Mouse (Mus musculus): ENCODE measurements around the gene Cox14. TPM values are rescaled to one million over a fixed set of nuclear protein-coding genes. Genes with fewer than 3 reads are reported as not detected.

Cox14 gene
- 110 TPM for polyA plus RNA-seq (2014; fragmentation: Illumina TruSeq; extraction: RNeasy Lipid Tissue Mini Kit (QIAGEN cat#74804); ENCODE audit: low read depth, low replicate concordance)

DNA sequence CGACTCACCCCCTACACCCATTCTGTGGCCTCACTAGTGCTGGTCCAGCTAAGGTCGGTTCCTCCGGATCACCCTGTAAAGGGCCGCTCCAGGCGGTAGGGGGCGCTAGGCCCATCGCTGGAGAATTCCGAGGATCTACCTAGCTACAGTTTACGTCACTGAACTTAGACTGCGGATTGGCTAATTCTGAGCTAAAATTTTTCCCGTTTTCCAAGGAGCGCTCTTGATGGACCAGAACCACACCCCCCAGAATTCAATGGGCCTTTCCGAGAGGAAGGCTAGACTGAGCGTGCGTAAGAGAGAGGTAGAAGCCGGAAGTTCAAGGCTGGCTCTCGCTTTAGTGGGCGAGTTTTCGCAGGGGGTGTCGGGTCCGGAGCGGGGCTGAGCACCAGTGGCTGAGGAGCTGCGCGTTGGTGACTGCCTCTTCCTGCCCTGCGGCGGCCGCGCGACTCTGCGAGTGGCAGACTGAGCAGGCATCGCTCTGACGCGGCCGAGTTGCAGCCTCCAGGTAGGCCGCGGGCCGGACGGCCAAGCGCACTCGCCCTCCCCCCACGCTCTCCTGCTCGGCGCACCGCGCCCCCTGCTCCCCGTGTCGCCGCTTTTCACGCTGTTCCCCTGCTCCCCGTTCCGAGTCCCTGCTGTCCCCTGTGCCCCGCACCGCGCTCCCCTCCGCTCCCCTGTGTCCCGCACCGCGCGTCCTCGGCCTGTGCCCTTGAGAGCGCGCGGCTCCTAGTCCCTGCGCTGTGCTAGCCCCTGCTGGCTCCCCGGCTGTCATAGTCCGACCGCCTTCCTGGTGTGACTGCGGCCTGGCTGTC is at the start of gene Cox14:
Cox14 (plus strand) TSS at position 278 of the 815 bp plus-strand sequence.

DNA sequence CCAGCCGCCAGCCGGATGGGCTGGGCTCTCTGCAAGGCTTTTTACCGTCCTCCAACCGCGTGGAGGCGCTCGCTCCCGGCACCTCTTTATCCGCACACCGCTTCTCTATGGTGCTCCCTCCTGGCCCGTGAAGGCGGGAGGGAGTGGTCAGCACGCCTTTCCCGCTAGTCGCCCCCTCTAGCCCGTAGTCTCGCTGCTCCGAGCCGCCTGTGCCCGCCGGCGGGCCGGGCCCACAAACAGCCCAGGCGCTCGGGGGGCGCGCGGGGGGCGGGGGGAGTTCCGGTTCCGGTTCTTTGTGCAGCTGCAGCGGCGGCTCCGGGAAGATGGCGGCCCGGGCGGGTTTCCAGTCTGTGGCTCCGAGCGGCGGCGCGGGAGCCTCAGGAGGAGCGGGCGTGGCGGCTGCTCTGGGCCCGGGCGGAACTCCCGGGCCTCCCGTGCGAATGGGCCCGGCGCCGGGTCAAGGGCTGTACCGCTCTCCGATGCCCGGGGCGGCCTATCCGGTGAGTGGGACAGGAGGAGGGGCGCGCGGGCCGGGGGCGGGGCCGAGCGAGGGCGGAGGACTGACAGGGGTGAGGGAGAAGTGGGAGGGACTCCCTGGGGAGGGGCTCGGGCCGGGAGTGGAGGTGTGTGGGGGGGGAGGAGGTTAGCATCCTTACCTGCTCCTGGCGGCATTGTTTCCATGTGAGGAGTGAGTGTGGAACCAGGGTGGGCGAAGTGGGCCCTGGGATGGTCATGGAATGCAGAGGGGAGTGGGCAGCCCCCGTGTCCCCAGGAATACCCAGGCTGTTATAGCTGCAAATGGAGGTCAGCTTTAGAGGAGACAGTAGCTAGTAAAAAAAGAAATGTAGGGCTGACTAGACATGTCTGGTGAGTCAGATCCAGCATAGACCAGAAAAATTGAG is 23.2 kb upstream of the Cox14 start, which contains the start of gene Smarcd1:
Smarcd1 (plus strand) TSS at position 131 of the 902 bp plus-strand sequence.

DNA sequence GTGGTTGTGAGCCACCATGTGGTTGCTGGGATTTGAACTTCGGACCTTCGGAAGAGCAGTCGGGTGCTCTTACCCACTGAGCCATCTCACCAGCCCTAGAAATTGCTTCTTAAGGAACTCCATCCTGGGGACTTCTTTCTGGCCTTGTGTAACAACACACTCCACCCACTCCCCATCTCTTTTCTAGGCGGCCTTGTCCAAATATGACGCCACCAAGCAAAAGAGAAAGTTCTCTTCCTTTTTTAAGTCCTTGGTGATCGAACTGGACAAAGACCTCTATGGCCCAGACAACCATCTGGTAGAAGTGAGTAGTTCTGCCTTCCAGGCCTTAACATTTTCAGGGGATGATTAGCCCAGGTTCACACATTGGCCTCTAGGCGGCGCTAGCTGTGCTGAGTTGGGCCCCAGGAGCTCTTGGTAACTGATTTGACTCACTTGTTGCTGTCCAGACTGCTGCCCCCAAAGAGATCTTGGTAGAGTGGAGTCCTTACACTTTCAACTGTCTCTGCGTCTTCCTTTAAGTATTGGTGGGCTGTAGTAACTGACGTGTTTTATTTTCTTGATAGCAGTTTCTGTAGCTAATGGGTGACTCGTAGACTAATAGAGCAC is 19.9 kb upstream of the Cox14 start, which contains the start of gene Gm17349:
Gm17349 (minus strand) TSS at position 51 of the 609 bp plus-strand sequence.

DNA sequence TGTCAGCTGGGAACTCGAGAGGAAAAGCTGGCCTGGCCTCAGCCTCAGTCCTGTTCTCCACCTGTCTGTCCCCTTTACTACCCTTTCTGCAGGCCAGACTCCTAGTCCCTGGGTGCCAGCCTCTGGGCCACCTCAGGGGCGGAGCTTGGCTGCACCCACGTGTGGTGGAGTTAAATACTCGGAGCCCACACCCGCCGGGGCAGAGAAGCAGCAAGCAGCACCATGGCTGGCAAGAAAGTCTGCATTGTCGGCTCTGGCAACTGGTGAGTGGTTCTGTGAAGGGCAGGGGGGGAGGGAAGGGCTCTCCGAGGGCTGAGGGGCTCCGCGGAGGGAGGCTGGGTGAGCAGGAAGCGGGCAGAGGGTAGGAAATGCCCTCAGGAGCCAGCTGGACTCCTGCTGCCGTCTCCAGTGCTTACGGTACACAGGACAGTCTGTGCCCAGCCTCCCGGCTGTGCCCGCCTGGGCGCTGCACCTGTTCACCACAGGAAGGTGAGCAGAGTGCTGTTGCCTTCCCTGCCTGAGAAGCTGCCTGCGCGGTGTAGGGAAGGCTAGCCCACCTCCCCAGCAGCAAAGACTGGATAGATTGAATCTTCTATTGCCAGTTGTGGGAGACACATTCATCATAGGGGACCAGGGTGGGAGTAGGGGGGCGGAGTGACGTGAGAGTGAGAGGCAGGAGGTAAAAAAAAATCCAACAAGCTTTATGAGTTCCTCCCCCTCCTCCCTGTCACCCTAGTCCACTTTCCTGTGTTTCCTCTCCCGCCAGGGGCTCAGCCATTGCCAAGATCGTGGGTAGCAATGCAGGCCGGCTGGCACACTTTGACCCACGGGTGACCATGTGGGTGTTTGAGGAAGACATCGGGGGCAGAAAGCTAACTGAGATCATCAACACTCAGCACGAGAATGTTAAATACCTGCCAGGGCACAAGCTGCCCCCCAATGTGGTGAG is 7.8 kb upstream of the Cox14 start, which contains the start of gene Gpd1:
Gpd1 (plus strand) TSS at position 130 of the 949 bp plus-strand sequence.

DNA sequence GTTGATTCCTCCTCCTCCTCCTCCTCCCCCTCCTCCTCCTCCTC is 47.3 kb downstream of the Cox14 start, which contains the start of gene Cers5:
Cers5 (minus strand) TSS at position 5 of the 44 bp plus-strand sequence.

Other genes with a start within 250 kb of the Cox14 start
- gene Faim2, start 197.5 kb upstream of the Cox14 start, polyA plus RNA-seq (2014; fragmentation: Illumina TruSeq; extraction: RNeasy Lipid Tissue Mini Kit (QIAGEN cat#74804); ENCODE audit: low read depth, low replicate concordance) = 25.0 TPM
- 1.2 TPM for gene Aqp2, start 146.6 kb upstream of the Cox14 start, polyA plus RNA-seq (2014; fragmentation: Illumina TruSeq; extraction: RNeasy Lipid Tissue Mini Kit (QIAGEN cat#74804); ENCODE audit: low read depth, low replicate concordance)
- gene Aqp5, start 134.8 kb upstream of the Cox14 start, polyA plus RNA-seq (2014; fragmentation: Illumina TruSeq; extraction: RNeasy Lipid Tissue Mini Kit (QIAGEN cat#74804); ENCODE audit: low read depth, low replicate concordance) = 2.5 TPM
- 7.6 TPM for gene Aqp6, start 124.2 kb upstream of the Cox14 start, polyA plus RNA-seq (2014; fragmentation: Illumina TruSeq; extraction: RNeasy Lipid Tissue Mini Kit (QIAGEN cat#74804); ENCODE audit: low read depth, low replicate concordance)
- gene Racgap1, start 74.0 kb upstream of the Cox14 start, polyA plus RNA-seq (2014; fragmentation: Illumina TruSeq; extraction: RNeasy Lipid Tissue Mini Kit (QIAGEN cat#74804); ENCODE audit: low read depth, low replicate concordance) = 4.6 TPM
- not detected for gene Asic1, start 55.2 kb upstream of the Cox14 start, polyA plus RNA-seq (2014; fragmentation: Illumina TruSeq; extraction: RNeasy Lipid Tissue Mini Kit (QIAGEN cat#74804); ENCODE audit: low read depth, low replicate concordance)
- 17.2 TPM for gene Smarcd1, start 23.5 kb upstream of the Cox14 start, polyA plus RNA-seq (2014; fragmentation: Illumina TruSeq; extraction: RNeasy Lipid Tissue Mini Kit (QIAGEN cat#74804); ENCODE audit: low read depth, low replicate concordance)
- not detected for gene Gm17349, start 20.1 kb upstream of the Cox14 start, polyA plus RNA-seq (2014; fragmentation: Illumina TruSeq; extraction: RNeasy Lipid Tissue Mini Kit (QIAGEN cat#74804); ENCODE audit: low read depth, low replicate concordance)
- 164 TPM for gene Gpd1, start 8.1 kb upstream of the Cox14 start, polyA plus RNA-seq (2014; fragmentation: Illumina TruSeq; extraction: RNeasy Lipid Tissue Mini Kit (QIAGEN cat#74804); ENCODE audit: low read depth, low replicate concordance)
- gene Cers5, start 47.3 kb downstream of the Cox14 start, polyA plus RNA-seq (2014; fragmentation: Illumina TruSeq; extraction: RNeasy Lipid Tissue Mini Kit (QIAGEN cat#74804); ENCODE audit: low read depth, low replicate concordance) = 59.7 TPM
- 59.0 TPM for gene Lima1, start 149.8 kb downstream of the Cox14 start, polyA plus RNA-seq (2014; fragmentation: Illumina TruSeq; extraction: RNeasy Lipid Tissue Mini Kit (QIAGEN cat#74804); ENCODE audit: low read depth, low replicate concordance)
- gene Fam186a, start 241.4 kb downstream of the Cox14 start, polyA plus RNA-seq (2014; fragmentation: Illumina TruSeq; extraction: RNeasy Lipid Tissue Mini Kit (QIAGEN cat#74804); ENCODE audit: low read depth, low replicate concordance) = 1.2 TPM
- 24.6 TPM for gene Larp4, start 244.4 kb downstream of the Cox14 start, polyA plus RNA-seq (2014; fragmentation: Illumina TruSeq; extraction: RNeasy Lipid Tissue Mini Kit (QIAGEN cat#74804); ENCODE audit: low read depth, low replicate concordance)